Mouse (Mus musculus): Measurements from ENCODE around the gene Cdc42bpa. TPM values are rescaled to one million over a fixed set of nuclear protein-coding genes. Genes with fewer than 3 reads are reported as not detected.

Cdc42bpa gene
- polyA plus RNA-seq, 1 experiment from 2014 or later: 26.1 TPM

DNA sequence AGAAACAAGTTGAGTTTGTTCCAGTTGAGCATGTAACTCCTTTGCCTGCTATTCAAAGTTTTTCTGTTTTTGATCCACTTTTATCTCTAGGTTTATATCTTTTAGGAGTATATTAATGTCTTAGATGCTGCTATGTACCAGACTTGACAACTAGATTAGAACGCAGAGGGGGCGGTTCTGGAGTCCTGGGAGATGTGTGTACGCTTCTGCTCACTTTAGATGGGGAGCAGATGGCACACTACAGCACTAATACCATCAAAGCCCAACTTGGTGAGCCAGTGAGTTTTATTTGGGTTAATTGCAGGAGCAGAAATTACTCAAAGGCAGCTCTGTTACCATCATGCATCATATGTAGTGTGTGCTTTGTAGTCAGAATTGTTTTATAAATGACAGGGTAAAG is 77.2 kb downstream of the Cdc42bpa start:
- Histone ChIP-seq H3K27ac (ENCODE audit: low read length) (no peak overlapping the region), H3K9me3 (ENCODE audit: control insufficient read depth, low read depth, low read length) (no peaks in the 10 kb centered on the region), H3K4me1 (ENCODE audit: control insufficient read depth, insufficient read depth, low read length) (no peaks in the 10 kb centered on the region), H3K4me2 (replicated peaks; ENCODE audit: low read depth, low read length) (no peak overlapping the region), H3K36me3 (ENCODE audit: control insufficient read depth, insufficient read depth, low read length) (no peaks in the 10 kb centered on the region), H3K4me3 (ENCODE audit: low read depth, low read length) (no peak overlapping the region), H3K27me3 (ENCODE audit: control insufficient read depth, insufficient read depth, low read length) (no peaks in the 10 kb centered on the region), H3K9ac (replicated peaks; ENCODE audit: low read depth, low read length) (no peak overlapping the region)
- no peak for ATAC-seq (ENCODE audit: insufficient number of reproducible peaks, insufficient read depth, low FRiP score, low read depth)
- WGBS: 69% methylated on average over 3 of the region's 3 CpGs

DNA sequence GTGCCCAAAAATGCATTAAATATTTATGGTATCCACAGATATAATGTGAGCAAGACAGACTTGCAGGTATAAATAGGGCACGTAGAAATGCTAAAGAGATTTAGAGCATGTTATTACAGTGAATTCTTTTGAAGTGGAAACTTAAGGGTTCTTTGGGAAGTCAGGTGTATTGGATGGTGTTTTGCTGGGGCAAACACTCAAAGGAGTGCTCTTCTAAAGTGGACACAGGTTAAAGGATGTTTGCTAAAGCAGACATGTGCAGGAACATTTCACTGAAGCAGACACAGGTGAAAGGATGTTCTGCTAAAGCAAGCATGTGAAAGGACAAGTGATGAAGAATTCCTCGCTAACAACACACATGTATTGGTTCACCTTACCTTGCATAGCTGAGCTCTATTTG is 83.9 kb downstream of the Cdc42bpa start:
- H3K27ac ChIP-seq (ENCODE audit: low read length): no peak overlapping the region
- no peaks in the 10 kb centered on the region for H3K27me3 ChIP-seq (ENCODE audit: control insufficient read depth, insufficient read depth, low read length)
- no peaks in the 10 kb centered on the region for H3K9me3 ChIP-seq (ENCODE audit: control insufficient read depth, low read depth, low read length)
- ATAC-seq (ENCODE audit: insufficient number of reproducible peaks, insufficient read depth, low FRiP score, low read depth): no peak
- H3K36me3 ChIP-seq (ENCODE audit: control insufficient read depth, insufficient read depth, low read length): no peaks in the 10 kb centered on the region
- no peak overlapping the region for H3K9ac ChIP-seq (replicated peaks; ENCODE audit: low read depth, low read length)
- no peak overlapping the region for H3K4me2 ChIP-seq (replicated peaks; ENCODE audit: low read depth, low read length)
- 89% methylated on average over 2 of the region's 2 CpGs for WGBS
- no peak overlapping the region for H3K4me3 ChIP-seq (ENCODE audit: low read depth, low read length)
- no peaks in the 10 kb centered on the region for H3K4me1 ChIP-seq (ENCODE audit: control insufficient read depth, insufficient read depth, low read length)

GRCm38 (mm10) chr1:180045172-180045571 is 84.9 kb downstream of the Cdc42bpa start:
- Histone ChIP-seq H3K9me3 (ENCODE audit: control insufficient read depth, low read depth, low read length) (no peaks in the 10 kb centered on the region), H3K4me3 (ENCODE audit: low read depth, low read length) (no peak overlapping the region), H3K36me3 (ENCODE audit: control insufficient read depth, insufficient read depth, low read length) (no peaks in the 10 kb centered on the region), H3K9ac (replicated peaks; ENCODE audit: low read depth, low read length) (no peak overlapping the region), H3K27me3 (ENCODE audit: control insufficient read depth, insufficient read depth, low read length) (no peaks in the 10 kb centered on the region), H3K4me2 (replicated peaks; ENCODE audit: low read depth, low read length) (no peak overlapping the region), H3K27ac (ENCODE audit: low read length) (no peak overlapping the region), H3K4me1 (ENCODE audit: control insufficient read depth, insufficient read depth, low read length) (no peaks in the 10 kb centered on the region)
- ATAC-seq (ENCODE audit: insufficient number of reproducible peaks, insufficient read depth, low FRiP score, low read depth): no peak

GRCm38 (mm10) chr1:180089176-180089575 is 128.9 kb downstream of the Cdc42bpa start:
- Histone ChIP-seq H3K9ac (replicated peaks; ENCODE audit: low read depth, low read length) (no peak overlapping the region), H3K27me3 (ENCODE audit: control insufficient read depth, insufficient read depth, low read length) (no peaks in the 10 kb centered on the region), H3K36me3 (ENCODE audit: control insufficient read depth, insufficient read depth, low read length) (no peaks in the 10 kb centered on the region), H3K4me1 (ENCODE audit: control insufficient read depth, insufficient read depth, low read length) (no peaks in the 10 kb centered on the region), H3K4me3 (ENCODE audit: low read depth, low read length) (no peak overlapping the region), H3K9me3 (ENCODE audit: control insufficient read depth, low read depth, low read length) (no peaks in the 10 kb centered on the region), H3K4me2 (replicated peaks; ENCODE audit: low read depth, low read length) (no peak overlapping the region), H3K27ac (ENCODE audit: low read length) (no peak overlapping the region)
- WGBS: 91% methylated on average over 1 of the region's 1 CpGs
- ATAC-seq (ENCODE audit: insufficient number of reproducible peaks, insufficient read depth, low FRiP score, low read depth): no peak

GRCm38 (mm10) chr1:180098426-180098825 is 138.2 kb downstream of the Cdc42bpa start:
- WGBS: 93% methylated on average over 5 of the region's 5 CpGs
- H3K36me3 ChIP-seq (ENCODE audit: control insufficient read depth, insufficient read depth, low read length): no peaks in the 10 kb centered on the region
- H3K4me1 ChIP-seq (ENCODE audit: control insufficient read depth, insufficient read depth, low read length): no peaks in the 10 kb centered on the region
- H3K9ac ChIP-seq (replicated peaks; ENCODE audit: low read depth, low read length): no peak overlapping the region
- no peak overlapping the region for H3K4me2 ChIP-seq (replicated peaks; ENCODE audit: low read depth, low read length)
- no peak for ATAC-seq (ENCODE audit: insufficient number of reproducible peaks, insufficient read depth, low FRiP score, low read depth)
- H3K9me3 ChIP-seq (ENCODE audit: control insufficient read depth, low read depth, low read length): no peaks in the 10 kb centered on the region
- no peak overlapping the region for H3K4me3 ChIP-seq (ENCODE audit: low read depth, low read length)
- H3K27ac ChIP-seq (ENCODE audit: low read length): no peak overlapping the region
- no peaks in the 10 kb centered on the region for H3K27me3 ChIP-seq (ENCODE audit: control insufficient read depth, insufficient read depth, low read length)

DNA sequence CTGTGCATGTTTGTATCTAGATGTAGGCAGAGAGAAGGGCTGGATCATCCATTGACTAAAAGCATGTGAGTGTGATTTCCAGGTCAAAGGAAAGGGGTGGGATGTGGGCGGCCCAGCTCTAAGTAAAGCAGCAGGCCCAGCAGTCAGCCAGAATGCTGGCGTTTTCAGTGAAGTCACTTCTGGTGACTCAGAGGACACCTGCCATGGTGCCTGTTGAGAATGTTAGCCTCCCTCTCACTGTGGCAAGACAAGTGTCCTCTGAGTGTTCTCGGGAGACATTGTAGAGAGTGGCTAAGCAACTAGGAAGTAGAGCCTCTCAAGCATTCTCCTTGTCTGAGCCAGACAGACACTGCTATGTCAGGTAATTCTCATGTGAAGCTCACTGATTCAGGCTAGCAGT is 144.3 kb downstream of the Cdc42bpa start:
- WGBS: 68% methylated on average over 3 of the region's 3 CpGs
- H3K27ac ChIP-seq (ENCODE audit: low read length): no peak overlapping the region
- no peaks in the 10 kb centered on the region for H3K4me1 ChIP-seq (ENCODE audit: control insufficient read depth, insufficient read depth, low read length)
- no peak overlapping the region for H3K9ac ChIP-seq (replicated peaks; ENCODE audit: low read depth, low read length)
- ATAC-seq (ENCODE audit: insufficient number of reproducible peaks, insufficient read depth, low FRiP score, low read depth): no peak
- no peak overlapping the region for H3K4me3 ChIP-seq (ENCODE audit: low read depth, low read length)
- H3K9me3 ChIP-seq (ENCODE audit: control insufficient read depth, low read depth, low read length): no peaks in the 10 kb centered on the region
- H3K27me3 ChIP-seq (ENCODE audit: control insufficient read depth, insufficient read depth, low read length): no peaks in the 10 kb centered on the region
- no peak overlapping the region for H3K4me2 ChIP-seq (replicated peaks; ENCODE audit: low read depth, low read length)
- no peaks in the 10 kb centered on the region for H3K36me3 ChIP-seq (ENCODE audit: control insufficient read depth, insufficient read depth, low read length)

DNA sequence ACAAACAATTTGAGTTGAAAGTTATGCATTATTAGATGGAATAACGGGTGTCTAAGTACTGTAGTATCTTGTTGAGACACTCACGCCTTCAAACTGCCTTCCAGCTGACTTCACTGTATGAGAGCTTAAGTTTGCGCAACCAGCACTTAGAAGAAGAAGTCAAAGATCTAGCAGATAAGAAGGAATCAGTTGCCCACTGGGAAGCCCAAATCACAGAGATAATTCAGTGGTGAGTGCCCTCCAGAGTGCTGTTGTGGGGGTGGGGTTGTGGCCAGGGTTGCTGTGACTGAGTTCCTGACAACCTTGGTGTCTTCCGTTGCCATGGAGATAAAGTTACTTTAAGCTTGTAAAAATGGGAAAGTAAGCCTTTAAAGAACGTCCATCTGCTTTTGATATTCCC is 148.8 kb downstream of the Cdc42bpa start:
- Histone ChIP-seq H3K36me3 (ENCODE audit: control insufficient read depth, insufficient read depth, low read length) (no peaks in the 10 kb centered on the region), H3K9ac (replicated peaks; ENCODE audit: low read depth, low read length) (no peak overlapping the region), H3K4me1 (ENCODE audit: control insufficient read depth, insufficient read depth, low read length) (no peaks in the 10 kb centered on the region), H3K27ac (ENCODE audit: low read length) (no peak overlapping the region), H3K9me3 (ENCODE audit: control insufficient read depth, low read depth, low read length) (no peaks in the 10 kb centered on the region), H3K27me3 (ENCODE audit: control insufficient read depth, insufficient read depth, low read length) (no peaks in the 10 kb centered on the region), H3K4me3 (ENCODE audit: low read depth, low read length) (no peak overlapping the region), H3K4me2 (replicated peaks; ENCODE audit: low read depth, low read length) (no peak overlapping the region)
- no peak for ATAC-seq (ENCODE audit: insufficient number of reproducible peaks, insufficient read depth, low FRiP score, low read depth)
- WGBS: 67% methylated on average over 5 of the region's 5 CpGs

- ATAC-seq (ENCODE audit: insufficient number of reproducible peaks, insufficient read depth, low FRiP score, low read depth): no peak
- Histone ChIP-seq H3K4me1 (ENCODE audit: control insufficient read depth, insufficient read depth, low read length) (no peaks in the 10 kb centered on the region), H3K36me3 (ENCODE audit: control insufficient read depth, insufficient read depth, low read length) (peaks cover 3% of the 10 kb centered on the region; the same call in 1 of the 2 replicates), H3K27me3 (ENCODE audit: control insufficient read depth, insufficient read depth, low read length) (no peaks in the 10 kb centered on the region), H3K4me3 (ENCODE audit: low read depth, low read length) (no peak overlapping the region), H3K27ac (ENCODE audit: low read length) (no peak overlapping the region), H3K4me2 (replicated peaks; ENCODE audit: low read depth, low read length) (no peak overlapping the region), H3K9ac (replicated peaks; ENCODE audit: low read depth, low read length) (no peak overlapping the region), H3K9me3 (ENCODE audit: control insufficient read depth, low read depth, low read length) (no peaks in the 10 kb centered on the region)
- WGBS: 71% methylated on average over 1 of the region's 1 CpGs
Measured at GRCm38 (mm10) chr1:180116525-180116924, 156.3 kb downstream of the Cdc42bpa start.

DNA sequence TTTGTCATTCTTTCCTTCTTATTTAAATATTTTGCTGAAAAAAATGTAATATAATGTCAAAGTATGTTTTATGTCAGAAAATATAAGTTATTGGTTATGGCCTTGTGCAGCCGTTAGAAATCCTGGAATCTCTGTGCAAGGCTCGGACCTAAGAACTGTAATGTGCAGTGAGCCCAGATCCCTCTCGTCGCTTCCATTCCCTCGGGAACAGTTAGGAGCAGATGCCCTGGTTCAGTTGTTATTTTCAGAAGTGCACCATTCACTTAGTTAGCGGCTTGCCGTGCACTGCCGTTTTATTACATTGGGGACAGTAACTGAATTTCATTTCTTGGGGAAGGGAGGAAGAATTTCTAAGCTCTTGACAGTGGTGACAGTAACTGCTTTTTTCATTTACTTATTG is 158.0 kb downstream of the Cdc42bpa start:
- H3K4me1 ChIP-seq (ENCODE audit: control insufficient read depth, insufficient read depth, low read length): no peaks in the 10 kb centered on the region
- H3K4me2 ChIP-seq (replicated peaks; ENCODE audit: low read depth, low read length): no peak overlapping the region
- no peaks in the 10 kb centered on the region for H3K27me3 ChIP-seq (ENCODE audit: control insufficient read depth, insufficient read depth, low read length)
- H3K36me3 ChIP-seq (ENCODE audit: control insufficient read depth, insufficient read depth, low read length): peaks cover 3% of the 10 kb centered on the region; the same call in 1 of the 2 replicates
- H3K4me3 ChIP-seq (ENCODE audit: low read depth, low read length): no peak overlapping the region
- no peak overlapping the region for H3K27ac ChIP-seq (ENCODE audit: low read length)
- H3K9me3 ChIP-seq (ENCODE audit: control insufficient read depth, low read depth, low read length): no peaks in the 10 kb centered on the region
- 83% methylated on average over 8 of the region's 8 CpGs for WGBS
- no peak for ATAC-seq (ENCODE audit: insufficient number of reproducible peaks, insufficient read depth, low FRiP score, low read depth)
- H3K9ac ChIP-seq (replicated peaks; ENCODE audit: low read depth, low read length): no peak overlapping the region

Measured in stomach, embryonic 14.5 days (tissue).